Mouse (Mus musculus): ENCODE measurements at regions not wholly inside any gene's neighbourhood (a gene's known extent, or its start where the extent isn't known, plus 50 kb on each side); places are given as distances from the start of the nearest gene placed in this dataset.

DNA sequence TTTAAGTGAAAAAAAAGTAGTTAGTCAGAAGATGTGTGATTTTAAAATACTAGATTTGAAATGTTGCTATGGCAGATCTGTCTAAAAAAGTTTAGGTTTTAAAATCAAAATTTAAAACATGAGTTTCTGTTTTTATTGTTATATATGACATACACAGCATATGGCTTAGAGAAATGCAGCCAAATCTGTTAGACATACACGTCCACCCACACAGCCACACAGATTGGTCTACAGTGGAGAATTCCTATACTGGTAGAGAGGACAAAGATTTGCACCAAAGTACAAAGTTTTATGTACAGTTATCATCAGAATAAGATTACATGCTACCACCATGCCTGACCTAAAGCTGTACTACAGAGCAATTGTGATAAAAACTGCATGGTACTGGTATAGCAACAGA is 87.1 kb upstream of the Parp8 start:
- Histone ChIP-seq H3K27ac (ENCODE audit: low read length) (no peak overlapping the region), H3K27me3 (ENCODE audit: control insufficient read depth, insufficient read depth, low read length) (no peaks in the 10 kb centered on the region), H3K4me1 (ENCODE audit: control insufficient read depth, insufficient read depth, low read length) (no peaks in the 10 kb centered on the region), H3K4me2 (ENCODE audit: low read depth, low read length) (no peak overlapping the region), H3K9ac (ENCODE audit: low read length) (no peak overlapping the region), H3K36me3 (ENCODE audit: control insufficient read depth, insufficient read depth, low read length) (no peaks in the 10 kb centered on the region), H3K9me3 (replicated peaks; ENCODE audit: control insufficient read depth, low read length) (no peaks in the 10 kb centered on the region), H3K4me3 (replicated peaks; ENCODE audit: low read length) (no peak overlapping the region)
- 79% methylated on average over 1 of the region's 1 CpGs for WGBS
- ATAC-seq (ENCODE audit: insufficient read depth, low FRiP score): no peak

GRCm38 (mm10) chr13:117105151-117105660 is 79.9 kb upstream of the Parp8 start:
- H3K4me2 ChIP-seq (ENCODE audit: low read depth, low read length): no peak overlapping the region
- ATAC-seq (ENCODE audit: insufficient read depth, low FRiP score): no peak
- H3K27ac ChIP-seq (ENCODE audit: low read length): no peak overlapping the region
- H3K9me3 ChIP-seq (replicated peaks; ENCODE audit: control insufficient read depth, low read length): no peaks in the 10 kb centered on the region
- no peaks in the 10 kb centered on the region for H3K4me1 ChIP-seq (ENCODE audit: control insufficient read depth, insufficient read depth, low read length)
- WGBS: 71% methylated on average over 1 of the region's 1 CpGs
- no peak overlapping the region for H3K4me3 ChIP-seq (replicated peaks; ENCODE audit: low read length)
- no peak overlapping the region for H3K9ac ChIP-seq (ENCODE audit: low read length)
- no peaks in the 10 kb centered on the region for H3K27me3 ChIP-seq (ENCODE audit: control insufficient read depth, insufficient read depth, low read length)
- H3K36me3 ChIP-seq (ENCODE audit: control insufficient read depth, insufficient read depth, low read length): no peaks in the 10 kb centered on the region

- Histone ChIP-seq H3K4me1 (ENCODE audit: control insufficient read depth, insufficient read depth, low read length) (no peaks in the 10 kb centered on the region), H3K4me3 (replicated peaks; ENCODE audit: low read length) (no peak overlapping the region), H3K9me3 (replicated peaks; ENCODE audit: control insufficient read depth, low read length) (no peaks in the 10 kb centered on the region), H3K9ac (ENCODE audit: low read length) (no peak overlapping the region), H3K36me3 (ENCODE audit: control insufficient read depth, insufficient read depth, low read length) (no peaks in the 10 kb centered on the region), H3K27me3 (ENCODE audit: control insufficient read depth, insufficient read depth, low read length) (no peaks in the 10 kb centered on the region), H3K27ac (ENCODE audit: low read length) (no peak overlapping the region), H3K4me2 (ENCODE audit: low read depth, low read length) (no peak overlapping the region)
- WGBS: 93% methylated on average over 1 of the region's 1 CpGs
- ATAC-seq (ENCODE audit: insufficient read depth, low FRiP score): no peak
These were observed 69.4 kb upstream of the Parp8 start for GRCm38 (mm10) chr13:117094773-117095172.

DNA sequence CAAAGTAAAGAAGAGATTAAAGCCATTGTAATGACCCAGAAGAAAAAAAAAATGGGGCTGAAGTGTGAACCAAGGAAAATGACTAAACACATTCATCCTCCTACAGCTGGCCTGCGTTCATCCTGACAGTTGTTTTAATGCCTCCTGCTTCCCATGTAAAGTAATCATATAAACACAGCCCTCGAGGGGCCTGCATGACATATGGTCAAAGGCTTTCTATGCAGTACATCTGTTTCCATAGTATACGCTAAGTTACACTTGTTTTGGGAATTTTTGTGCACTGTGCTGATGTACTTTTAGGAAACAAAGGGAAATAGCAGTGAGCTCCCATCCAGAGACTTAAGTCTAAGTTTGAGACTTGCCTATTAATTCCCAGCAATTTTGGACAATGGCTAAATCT is 63.3 kb upstream of the Parp8 start:
- Histone ChIP-seq H3K36me3 (ENCODE audit: control insufficient read depth, insufficient read depth, low read length) (no peaks in the 10 kb centered on the region), H3K9ac (ENCODE audit: low read length) (no peak overlapping the region), H3K4me3 (replicated peaks; ENCODE audit: low read length) (no peak overlapping the region), H3K4me2 (ENCODE audit: low read depth, low read length) (no peak overlapping the region), H3K27ac (ENCODE audit: low read length) (no peak overlapping the region), H3K4me1 (ENCODE audit: control insufficient read depth, insufficient read depth, low read length) (0 out of 2 replicates have a peak, but pooled peaks cover 4% of the 10 kb centered on the region), H3K9me3 (replicated peaks; ENCODE audit: control insufficient read depth, low read length) (no peaks in the 10 kb centered on the region), H3K27me3 (ENCODE audit: control insufficient read depth, insufficient read depth, low read length) (no peaks in the 10 kb centered on the region)
- ATAC-seq (ENCODE audit: insufficient read depth, low FRiP score): peak; percentile 69
- WGBS: 35% methylated on average over 3 of the region's 3 CpGs

DNA sequence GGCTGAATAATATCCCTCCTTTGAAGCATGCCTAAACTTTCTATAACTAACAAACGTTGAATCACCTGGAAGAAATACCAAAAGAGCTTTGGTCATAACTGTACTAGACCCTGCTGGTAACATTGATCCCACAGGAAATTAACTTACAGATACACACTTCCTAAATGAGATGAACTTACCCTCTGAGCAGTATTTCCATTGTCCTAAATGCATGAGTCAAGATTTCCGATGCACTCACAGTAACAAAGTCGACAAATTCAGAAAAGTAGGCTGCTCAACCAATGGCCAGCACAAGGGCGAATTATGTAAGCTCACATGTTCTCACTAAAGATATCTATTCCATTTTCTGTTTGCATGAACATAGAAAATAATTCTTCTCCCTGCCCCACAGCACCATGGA is 57.4 kb upstream of the Parp8 start:
- 76% methylated on average over 4 of the region's 4 CpGs for WGBS
- Histone ChIP-seq H3K9me3 (replicated peaks; ENCODE audit: control insufficient read depth, low read length) (no peaks in the 10 kb centered on the region), H3K27ac (ENCODE audit: low read length) (no peak overlapping the region), H3K4me2 (ENCODE audit: low read depth, low read length) (no peak overlapping the region), H3K36me3 (ENCODE audit: control insufficient read depth, insufficient read depth, low read length) (no peaks in the 10 kb centered on the region), H3K9ac (ENCODE audit: low read length) (no peak overlapping the region), H3K4me1 (ENCODE audit: control insufficient read depth, insufficient read depth, low read length) (0 out of 2 replicates have a peak, but pooled peaks cover 3% of the 10 kb centered on the region), H3K4me3 (replicated peaks; ENCODE audit: low read length) (no peak overlapping the region), H3K27me3 (ENCODE audit: control insufficient read depth, insufficient read depth, low read length) (no peaks in the 10 kb centered on the region)
- no peak for ATAC-seq (ENCODE audit: insufficient read depth, low FRiP score)

- H3K4me3 ChIP-seq (replicated peaks; ENCODE audit: low read length): no peak overlapping the region
- no peaks in the 10 kb centered on the region for H3K36me3 ChIP-seq (ENCODE audit: control insufficient read depth, insufficient read depth, low read length)
- WGBS: 24% methylated on average over 1 of the region's 1 CpGs
- ATAC-seq (ENCODE audit: insufficient read depth, low FRiP score): no peak
- H3K4me1 ChIP-seq (ENCODE audit: control insufficient read depth, insufficient read depth, low read length): 0 out of 2 replicates have a peak, but pooled peaks cover 3% of the 10 kb centered on the region
- no peak overlapping the region for H3K9ac ChIP-seq (ENCODE audit: low read length)
- H3K9me3 ChIP-seq (replicated peaks; ENCODE audit: control insufficient read depth, low read length): no peaks in the 10 kb centered on the region
- no peak overlapping the region for H3K4me2 ChIP-seq (ENCODE audit: low read depth, low read length)
- H3K27ac ChIP-seq (ENCODE audit: low read length): no peak overlapping the region
- H3K27me3 ChIP-seq (ENCODE audit: control insufficient read depth, insufficient read depth, low read length): no peaks in the 10 kb centered on the region
These were observed 54.0 kb upstream of the Parp8 start for GRCm38 (mm10) chr13:117079316-117079715.

Data from stomach, embryonic 16.5 days (tissue).